In genomic region chr11:120345067-120345681, GRCm38 (mm10) we compare ENCODE assay signal across 8 mouse cellular contexts. TPM values are rescaled to one million over a fixed set of nuclear protein-coding genes. Genes with fewer than 3 reads are reported as not detected.
DNase-seq lines count a peak whose midpoint lies in the region; ATAC-seq and TF ChIP-seq lines count a peak whose summit lies in the region.

No protein-coding gene starts in this region.

- peak; percentile 11 to 55 for DNase-seq in spleen, postnatal 4 days (ENCODE audit: low spot score in 2 of 2)
- DNase-seq in spleen, postnatal 14 days (ENCODE audit: low spot score in 2 of 2), result no peak
- peak; percentile 36 for DNase-seq in embryonic facial prominence, embryonic 11.5 days (ENCODE audit: low spot score)
- DNase-seq in hindbrain, embryonic 10.5 days (ENCODE audit: low spot score), result peak; percentile 38
- no peak for DNase-seq in lung, adult 2 months
- DNase-seq in left cerebral cortex, adult 11 months (ENCODE audit: low spot score), result no peak
- no peak for DNase-seq in spleen, postnatal 36 days (ENCODE audit: low spot score in 2 of 2)

- WGBS in embryonic facial prominence, embryonic 11.5 days, result 38% methylated on average over 1 of the region's 1 CpGs
- WGBS in hindbrain, embryonic 10.5 days, result 32% methylated on average over 1 of the region's 1 CpGs
- WGBS in lung, adult 2 months, result 26% methylated on average over 1 of the region's 1 CpGs
- WGBS in stomach, embryonic 15.5 days, result 22% methylated on average over 1 of the region's 1 CpGs

- peak overlapping the region; percentile 11; the same call in 1 of the 2 replicates for H3K4me2 ChIP-seq in embryonic facial prominence, embryonic 11.5 days (ENCODE audit: low read depth, low read length)
- peak overlapping the region; percentile 46 for H3K4me2 ChIP-seq in stomach, embryonic 15.5 days

- peaks cover 2% of the 10 kb centered on the region; the same call in 1 of the 2 replicates for H3K36me3 ChIP-seq in embryonic facial prominence, embryonic 11.5 days (replicated peaks; ENCODE audit: control insufficient read depth, insufficient read depth, low read depth, low read length)
- peaks cover 26% of the 10 kb centered on the region for H3K36me3 ChIP-seq in hindbrain, embryonic 10.5 days
- peaks cover 6% of the 10 kb centered on the region for H3K36me3 ChIP-seq in stomach, embryonic 15.5 days

- TF ChIP-seq CTCF in lung, adult 2 months (IDR thresholded peaks at IDR 0.05; ENCODE audit: insufficient read depth, low read length), result no peak

- H3K9me3 ChIP-seq in embryonic facial prominence, embryonic 11.5 days (replicated peaks; ENCODE audit: control insufficient read depth, low read length), result no peaks in the 10 kb centered on the region
- H3K9me3 ChIP-seq in hindbrain, embryonic 10.5 days, result 0 out of 2 replicates have a peak, but pooled peaks cover 3% of the 10 kb centered on the region
- H3K9me3 ChIP-seq in stomach, embryonic 15.5 days, result no peaks in the 10 kb centered on the region

- ATAC-seq in embryonic facial prominence, embryonic 11.5 days (replicated peaks; ENCODE audit: insufficient number of reproducible peaks, low FRiP score, low TSS enrichment, low read depth), result no peak
- ATAC-seq in stomach, embryonic 15.5 days (ENCODE audit: insufficient read depth, low FRiP score, low read depth), result no peak

- 0 out of 2 replicates have a peak overlapping the region, but pooled peaks have one; percentile 12 for H3K4me3 ChIP-seq in embryonic facial prominence, embryonic 11.5 days (ENCODE audit: low read depth, low read length)
- peak overlapping the region; percentile 39 for H3K4me3 ChIP-seq in hindbrain, embryonic 10.5 days
- no peak overlapping the region for H3K4me3 ChIP-seq in lung, adult 2 months (replicated peaks; ENCODE audit: extremely low read depth, low read depth, low read length)
- H3K4me3 ChIP-seq in stomach, embryonic 15.5 days (replicated peaks), result peak overlapping the region; percentile 27

- H3K4me1 ChIP-seq in embryonic facial prominence, embryonic 11.5 days (ENCODE audit: control insufficient read depth, insufficient read depth, low read length), result 0 out of 2 replicates have a peak, but pooled peaks cover 3% of the 10 kb centered on the region
- H3K4me1 ChIP-seq in hindbrain, embryonic 10.5 days (replicated peaks), result peaks cover 28% of the 10 kb centered on the region
- peaks cover 14% of the 10 kb centered on the region for H3K4me1 ChIP-seq in lung, adult 2 months (ENCODE audit: control insufficient read depth, insufficient read depth, low read length)
- H3K4me1 ChIP-seq in stomach, embryonic 15.5 days, result peaks cover 6% of the 10 kb centered on the region

- H3K27me3 ChIP-seq in embryonic facial prominence, embryonic 11.5 days (ENCODE audit: control insufficient read depth, insufficient read depth, low read length), result no peaks in the 10 kb centered on the region
- H3K27me3 ChIP-seq in hindbrain, embryonic 10.5 days (ENCODE audit: insufficient read depth, poor library complexity, severe bottlenecking), result no peaks in the 10 kb centered on the region
- H3K27me3 ChIP-seq in stomach, embryonic 15.5 days (replicated peaks), result no peaks in the 10 kb centered on the region

- peak; percentile 60; the same call in 1 of the 2 replicates for TF ChIP-seq POLR2A in lung, adult 2 months (IDR thresholded peaks at IDR 0.05; ENCODE audit: borderline replicate concordance, extremely low read depth, low read depth, low read length)

- H3K9ac ChIP-seq in embryonic facial prominence, embryonic 11.5 days (replicated peaks; ENCODE audit: low read length), result no peak overlapping the region
- 0 out of 2 replicates have a peak overlapping the region, but pooled peaks have one; percentile 25 for H3K9ac ChIP-seq in stomach, embryonic 15.5 days

- no peak overlapping the region for H3K27ac ChIP-seq in embryonic facial prominence, embryonic 11.5 days (replicated peaks; ENCODE audit: low read depth, low read length)
- H3K27ac ChIP-seq in hindbrain, embryonic 10.5 days, result no peak overlapping the region
- H3K27ac ChIP-seq in stomach, embryonic 15.5 days, result peak overlapping the region; percentile 72

RNA-seq across cellular contexts. Expression of gene Actg1, which starts 3.2 kb away (rescaled TPM):
- 3,237 and 3,434 TPM in 2 replicates for polyA plus RNA-seq in embryonic facial prominence, embryonic 11.5 days (2014; fragmentation: Nextera tagmentation; extraction: Ambion mirVana)
- polyA plus RNA-seq in hindbrain, embryonic 10.5 days (2016; fragmentation: Nextera tagmentation; extraction: Ambion mirVana), result 3,119 and 3,536 TPM in 2 replicates
- 941 and 1,175 TPM in 2 replicates for polyA plus RNA-seq in lung, adult 2 months (2012; rRNA removed)
- 2,501 and 2,557 TPM in 2 replicates for polyA plus RNA-seq in stomach, embryonic 15.5 days (2015; fragmentation: Nextera tagmentation; extraction: Ambion mirVana)

RNA-seq across cellular contexts. Expression of gene Fscn2, which starts 16.2 kb away (rescaled TPM):
- 0.20 and 0.28 TPM in 2 replicates for polyA plus RNA-seq in embryonic facial prominence, embryonic 11.5 days (2014; fragmentation: Nextera tagmentation; extraction: Ambion mirVana)
- 0.50 and 0.77 TPM in 2 replicates for polyA plus RNA-seq in hindbrain, embryonic 10.5 days (2016; fragmentation: Nextera tagmentation; extraction: Ambion mirVana)
- polyA plus RNA-seq in lung, adult 2 months (2012; rRNA removed), result 0.06 and 0.60 TPM in 2 replicates
- polyA plus RNA-seq in stomach, embryonic 15.5 days (2015; fragmentation: Nextera tagmentation; extraction: Ambion mirVana), result 0.49 and 0.85 TPM in 2 replicates

RNA-seq across cellular contexts. Expression of gene Faap100, which starts 33.4 kb away (rescaled TPM):
- polyA plus RNA-seq in embryonic facial prominence, embryonic 11.5 days (2014; fragmentation: Nextera tagmentation; extraction: Ambion mirVana), result 20.5 and 24.2 TPM in 2 replicates
- polyA plus RNA-seq in hindbrain, embryonic 10.5 days (2016; fragmentation: Nextera tagmentation; extraction: Ambion mirVana), result 38.0 and 45.9 TPM in 2 replicates
- 61.9 and 67.1 TPM in 2 replicates for polyA plus RNA-seq in lung, adult 2 months (2012; rRNA removed)
- polyA plus RNA-seq in stomach, embryonic 15.5 days (2015; fragmentation: Nextera tagmentation; extraction: Ambion mirVana), result 31.5 and 33.0 TPM in 2 replicates

Comparison
In these comparisons a context has a peak if more than half of its experiments do, and no peak if none do; other contexts are left out.
1. DNase-seq: peak in spleen, postnatal 4 days (2 of 2), embryonic facial prominence, embryonic 11.5 days (single experiment) and hindbrain, embryonic 10.5 days (single experiment); none in spleen, postnatal 14 days (0 of 2), lung, adult 2 months (single experiment), left cerebral cortex, adult 11 months (single experiment) and spleen, postnatal 36 days (0 of 2).